Comparison of ENCODE assay signal across 14 mouse cellular contexts in the genomic region with DNA sequence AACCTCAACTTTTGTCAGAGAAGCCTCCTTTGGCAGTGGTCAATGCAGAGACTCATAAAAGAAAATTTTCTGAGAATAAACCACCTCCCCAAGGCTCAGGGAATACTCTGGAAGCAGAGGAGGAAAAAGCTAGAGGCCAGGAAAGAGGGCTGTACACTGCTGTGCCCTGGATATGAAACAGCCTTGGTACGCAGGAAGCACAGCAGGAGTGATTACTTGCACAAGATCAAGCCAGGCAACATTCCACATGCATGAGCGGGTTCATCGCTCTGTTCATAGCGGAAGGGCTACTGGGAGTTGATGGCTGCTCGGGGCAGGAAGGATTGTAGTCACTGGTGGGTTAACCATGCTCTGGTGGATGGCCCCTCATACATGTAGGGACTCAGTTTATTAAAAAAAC. TPM values are rescaled to one million over a fixed set of nuclear protein-coding genes. Genes with fewer than 3 reads are reported as not detected.
DNase-seq lines count a peak whose midpoint lies in the region; ATAC-seq and TF ChIP-seq lines count a peak whose summit lies in the region.
"Had no signal": no experiment of that assay in that cellular context is flagged by ENCODE, and none has a peak within 500 bp of the region (broad histone marks: within the 10 kb centered on the region; RNA-seq: fewer than 3 reads in every experiment).

No protein-coding gene starts in this region.

- H3K9ac ChIP-seq in lung, embryonic 14.5 days = no peak overlapping the region
- H3K9ac ChIP-seq: embryonic facial prominence, embryonic 15.5 days; forebrain, embryonic 15.5 days; heart, embryonic 12.5 days; limb, embryonic 12.5 days had no signal

- no peaks in the 10 kb centered on the region for H3K4me1 ChIP-seq in lung, embryonic 14.5 days (ENCODE audit: insufficient read depth)
- no peaks in the 10 kb centered on the region for H3K4me1 ChIP-seq in lung, adult 2 months (ENCODE audit: control insufficient read depth, insufficient read depth, low read length)
- H3K4me1 ChIP-seq in brown adipose tissue, adult 24 weeks (ENCODE audit: control insufficient read depth, insufficient read depth, insufficient read length, low read length) = peaks cover 5% of the 10 kb centered on the region
- H3K4me1 ChIP-seq: embryonic facial prominence, embryonic 15.5 days; forebrain, embryonic 15.5 days; heart, embryonic 12.5 days; limb, embryonic 12.5 days had no signal

- H3K27me3 ChIP-seq in lung, embryonic 14.5 days (ENCODE audit: insufficient read depth, low read length) = no peaks in the 10 kb centered on the region
- H3K27me3 ChIP-seq: CH12.LX; embryonic facial prominence, embryonic 15.5 days; forebrain, embryonic 15.5 days; heart, embryonic 12.5 days; limb, embryonic 12.5 days had no signal

- no peak overlapping the region for H3K4me2 ChIP-seq in lung, embryonic 14.5 days
- H3K4me2 ChIP-seq: embryonic facial prominence, embryonic 15.5 days; forebrain, embryonic 15.5 days; heart, embryonic 12.5 days; limb, embryonic 12.5 days had no signal

- peak; percentile 54; the same call in 1 of the 2 replicates for ATAC-seq in lung, embryonic 14.5 days (ENCODE audit: insufficient read depth)
- ATAC-seq: forebrain, embryonic 15.5 days; intestine, postnatal 0 days had no signal

- no peak for TF ChIP-seq CTCF in lung, embryonic 14.5 days (IDR thresholded peaks at IDR 0.05; ENCODE audit: low read depth)
- no peak for TF ChIP-seq CTCF in lung, adult 2 months (IDR thresholded peaks at IDR 0.05; ENCODE audit: insufficient read depth, low read length)

- H3K9me3 ChIP-seq in lung, embryonic 14.5 days (ENCODE audit: low read depth, low read length) = no peaks in the 10 kb centered on the region
- H3K9me3 ChIP-seq: embryonic facial prominence, embryonic 15.5 days; forebrain, embryonic 15.5 days; heart, embryonic 12.5 days; limb, embryonic 12.5 days had no signal

- no peak overlapping the region for H3K4me3 ChIP-seq in lung, embryonic 14.5 days (ENCODE audit: low read depth, low read length)
- H3K4me3 ChIP-seq in lung, adult 2 months (replicated peaks; ENCODE audit: extremely low read depth, low read depth, low read length) = no peak overlapping the region
- H3K4me3 ChIP-seq in brown adipose tissue, adult 24 weeks (ENCODE audit: insufficient read depth, low read depth, low read length) = no peak overlapping the region
- H3K4me3 ChIP-seq: embryonic facial prominence, embryonic 15.5 days; forebrain, embryonic 15.5 days; heart, embryonic 12.5 days; limb, embryonic 12.5 days had no signal

- H3K27ac ChIP-seq in lung, embryonic 14.5 days (ENCODE audit: low read depth) = no peak overlapping the region
- peak overlapping the region; percentile 78 for H3K27ac ChIP-seq in brown adipose tissue, adult 24 weeks (replicated peaks; ENCODE audit: low read depth, low read length)
- H3K27ac ChIP-seq: embryonic facial prominence, embryonic 15.5 days; forebrain, embryonic 15.5 days; limb, embryonic 12.5 days had no signal

- peak; percentile 14 for DNase-seq in lung, embryonic 14.5 days
- no peak for DNase-seq in lung, adult 2 months
- DNase-seq in cerebellum, postnatal 25 days = peak; percentile 28 to 47
- DNase-seq in kidney, postnatal 4 days = peak; percentile 10 to 38
- DNase-seq in layer of hippocampus, adult 9-11 months = no peak
- DNase-seq in spleen, adult 18-20 months = no peak
- DNase-seq: gastrocnemius, postnatal 14 days had no signal

- 81% methylated on average over 5 of the region's 5 CpGs for WGBS in lung, embryonic 14.5 days
- WGBS in lung, adult 2 months = 41% methylated on average over 5 of the region's 5 CpGs

- H3K36me3 ChIP-seq in lung, embryonic 14.5 days (ENCODE audit: insufficient read depth) = peaks cover 30% of the 10 kb centered on the region

- TF ChIP-seq POLR2A in lung, adult 2 months (IDR thresholded peaks at IDR 0.05; ENCODE audit: borderline replicate concordance, extremely low read depth, low read depth, low read length) = no peak

RNA-seq across cellular contexts. Expression of a gene that starts 21.0 kb away (rescaled TPM):
- 9.2 and 13.3 TPM in 2 replicates for polyA plus RNA-seq in lung, embryonic 14.5 days (2014; fragmentation: Nextera tagmentation; extraction: Ambion mirVana)
- 7.5 and 11.0 TPM in 2 replicates for polyA plus RNA-seq in lung, adult 2 months (2012; rRNA removed)
- 1.9 and 4.7 TPM in 2 replicates for polyA plus RNA-seq in brown adipose tissue, adult 24 weeks (2012; ENCODE audit: insufficient read depth, insufficient read length, missing spikeins)

Comparison
In these comparisons a context has a peak if more than half of its experiments do, and no peak if none do; other contexts are left out.
1. DNase-seq: peak in lung, embryonic 14.5 days (single experiment), cerebellum, postnatal 25 days (2 of 2) and kidney, postnatal 4 days (2 of 2); none in lung, adult 2 months (single experiment), layer of hippocampus, adult 9-11 months (single experiment) and spleen, adult 18-20 months (0 of 2).